Mouse (Mus musculus) frontal cortex, adult 2 months (tissue): ENCODE measurements around the gene Reps2. TPM values are rescaled to one million over a fixed set of nuclear protein-coding genes. Genes with fewer than 3 reads are reported as not detected.
A peak's percentile ranks its signal among the peaks of the same experiment; 100 is the strongest.

Experiments
- DNase-seq, 2 experiments: peaks; one replicate each; pipeline ENCODE4 v3.0.0; 2022; ENCODE audit warnings: low spot score in 1 of 2; ENCODE audit errors: extremely low spot score in 1 of 2
- polyA plus RNA-seq: library from polyadenylated mRNA; depleted of rRNA; stranded (reverse); fragments of >200 nt; gene quantifications from 2 replicates; pipeline ENCODE4 v1.2.3, GENCODE M21; 2012

Reps2 gene
- polyA plus RNA-seq, 1 experiment: 31.0 TPM

- DNase-seq: no peak
Measured at GRCm38 (mm10) chrX:162590145-162590790, 53.2 kb downstream of the Reps2 start.

DNA sequence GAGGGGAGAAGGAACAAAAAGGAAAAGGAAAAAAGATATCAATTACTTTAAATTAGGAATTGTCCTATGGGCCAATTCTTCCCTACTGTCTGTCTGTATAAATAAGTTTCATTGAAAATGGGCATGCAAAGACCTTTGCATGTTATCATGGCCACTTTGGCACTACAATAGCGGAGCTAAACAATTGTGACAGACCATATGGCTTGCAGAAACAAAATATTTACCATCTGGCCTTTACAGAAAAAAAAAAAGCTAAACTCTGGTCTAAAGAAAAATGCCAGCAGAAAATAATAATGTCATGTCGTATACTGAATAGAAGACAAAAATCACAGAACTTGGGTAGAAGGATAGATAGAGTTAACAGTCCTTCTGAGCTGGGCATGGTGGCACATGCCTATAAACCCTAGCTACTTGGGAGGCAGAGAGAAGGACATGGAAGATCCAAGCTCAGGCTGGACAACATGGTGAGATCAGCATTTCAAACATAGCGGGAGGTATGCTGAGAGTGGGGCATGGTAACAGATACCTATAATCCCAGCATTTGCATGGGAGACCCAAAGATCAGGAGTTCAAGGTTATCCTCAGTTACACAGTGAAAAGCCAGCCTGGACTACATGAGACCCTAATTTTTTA lies 54.2 kb downstream of the Reps2 start:
- no peak for DNase-seq

DNA sequence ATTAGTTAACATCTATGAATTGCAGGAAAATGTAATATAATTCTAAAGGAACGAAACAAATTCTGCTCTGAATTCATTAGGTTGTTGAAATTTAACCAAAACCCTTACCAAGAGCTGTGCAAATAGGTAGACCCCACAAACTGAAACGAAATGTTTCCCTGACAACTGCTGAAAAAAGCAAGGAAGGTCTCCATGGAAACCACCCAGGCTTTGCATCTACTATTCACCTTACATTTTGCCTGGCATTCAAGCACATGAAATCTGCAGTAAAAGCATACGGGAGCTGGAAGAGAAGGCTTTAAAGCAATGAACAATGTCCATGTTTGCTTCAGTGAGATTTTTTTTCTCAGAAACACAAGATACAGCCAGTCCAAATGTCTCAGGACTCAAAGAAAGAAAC lies 59.1 kb downstream of the Reps2 start:
- peak; percentile 6 to 56 for DNase-seq

GRCm38 (mm10) chrX:162580521-162580920 lies 62.9 kb downstream of the Reps2 start:
- no peak for DNase-seq

- DNase-seq: no peak
Measured at GRCm38 (mm10) chrX:162568439-162568838, 75.0 kb downstream of the Reps2 start.

GRCm38 (mm10) chrX:162565501-162565900 lies 77.9 kb downstream of the Reps2 start:
- no peak for DNase-seq

GRCm38 (mm10) chrX:162556459-162556841 lies 87.0 kb downstream of the Reps2 start:
- peak; percentile 49 to 65 for DNase-seq

- DNase-seq: peak in 1 of 2 experiments; percentile 47
Measured at GRCm38 (mm10) chrX:162555729-162556458, 87.6 kb downstream of the Reps2 start.

GRCm38 (mm10) chrX:162554513-162554912 lies 88.9 kb downstream of the Reps2 start:
- DNase-seq: peak; percentile 9 to 68

DNA sequence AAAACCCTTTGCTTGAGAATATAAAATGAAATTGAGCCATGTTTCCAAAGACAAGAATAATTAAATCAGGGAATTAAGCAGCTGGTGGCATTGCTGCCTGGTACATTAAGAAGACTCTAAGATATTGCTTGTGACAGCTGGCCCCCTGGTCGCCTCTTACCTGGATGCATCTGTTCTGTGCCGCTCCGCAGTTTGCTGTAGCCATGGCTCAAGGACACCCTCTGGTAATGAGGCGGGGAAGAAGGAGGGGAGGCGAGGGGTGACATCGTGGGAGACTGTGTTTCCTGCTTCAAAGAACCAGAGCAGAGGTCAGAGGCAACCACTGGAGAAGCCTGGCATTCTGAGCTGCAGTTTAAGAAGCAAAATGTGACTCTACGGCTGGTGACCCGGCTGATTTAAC lies 91.1 kb downstream of the Reps2 start:
- DNase-seq: no peak

GRCm38 (mm10) chrX:162545037-162545436 lies 98.4 kb downstream of the Reps2 start:
- no peak for DNase-seq

GRCm38 (mm10) chrX:162542576-162543227 lies 100.7 kb downstream of the Reps2 start:
- DNase-seq: no peak

DNA sequence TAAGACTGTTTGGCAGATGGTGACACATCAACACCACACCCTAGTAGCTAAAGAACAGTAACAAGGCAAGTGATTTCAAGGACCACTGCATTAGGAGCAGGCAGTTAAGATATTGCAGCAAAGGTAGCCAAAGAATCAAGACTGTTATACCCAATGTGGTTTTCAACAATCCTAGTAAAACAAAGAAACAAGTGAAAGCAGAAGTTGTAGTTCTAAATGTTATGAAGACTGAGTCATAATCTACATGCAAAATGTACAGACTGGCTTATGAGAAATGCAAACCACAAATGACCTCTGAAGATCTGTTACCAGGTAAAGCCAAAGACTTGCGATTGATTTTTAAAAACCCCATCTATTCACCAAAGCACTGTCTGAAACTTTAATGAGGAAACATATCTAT lies 101.5 kb downstream of the Reps2 start:
- no peak for DNase-seq

DNA sequence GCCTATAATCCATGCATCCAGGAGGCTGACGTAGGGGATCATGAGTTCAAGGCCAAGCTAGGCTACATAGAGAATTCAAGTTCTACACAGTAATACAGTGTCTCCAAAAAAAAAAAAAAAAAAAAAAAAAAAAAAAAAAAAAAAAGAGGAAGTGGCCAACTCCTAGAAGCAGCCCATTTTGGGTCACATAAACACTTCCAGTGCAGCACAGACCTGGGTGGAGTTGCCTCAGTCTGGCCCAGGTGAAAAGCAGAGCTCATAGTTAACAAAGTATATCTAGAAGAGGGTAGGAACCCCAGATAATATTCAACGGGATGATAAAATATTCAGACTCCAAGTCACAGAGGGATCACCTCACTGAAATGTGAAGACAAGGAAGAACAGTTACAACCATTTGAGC lies 112.4 kb downstream of the Reps2 start:
- no peak for DNase-seq

GRCm38 (mm10) chrX:162527240-162527639 lies 116.2 kb downstream of the Reps2 start:
- peak in 1 of 2 experiments; percentile 71 for DNase-seq

GRCm38 (mm10) chrX:162521831-162522514 lies 121.5 kb downstream of the Reps2 start:
- DNase-seq: no peak

- peak in 1 of 2 experiments; percentile 40 for DNase-seq
Measured at GRCm38 (mm10) chrX:162521197-162521596, 122.3 kb downstream of the Reps2 start.

- no peak for DNase-seq
Measured at GRCm38 (mm10) chrX:162520374-162520773, 123.1 kb downstream of the Reps2 start.

GRCm38 (mm10) chrX:162510426-162510980 lies 132.9 kb downstream of the Reps2 start:
- DNase-seq: peak in 1 of 2 experiments; percentile 35

DNA sequence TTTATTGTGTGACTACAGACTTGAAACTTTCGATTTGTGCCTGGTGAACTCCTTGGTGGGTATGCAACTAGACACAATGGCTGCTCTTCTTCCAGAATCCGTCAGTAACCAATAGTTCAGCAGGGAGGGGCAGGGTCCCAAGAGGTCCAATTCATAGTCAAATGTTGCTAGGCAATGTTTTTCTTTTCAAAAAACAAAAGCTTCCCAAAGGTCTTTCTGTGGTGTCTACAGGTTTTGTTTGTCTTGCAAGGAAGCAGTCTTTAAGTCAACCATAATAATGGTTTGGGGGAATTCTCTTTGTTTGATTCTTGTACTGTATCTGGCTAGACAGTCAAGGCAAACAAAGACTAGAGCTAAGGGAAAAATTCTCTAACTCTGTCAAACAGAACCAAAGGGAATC lies 138.3 kb downstream of the Reps2 start:
- no peak for DNase-seq
